Mouse (Mus musculus) mesoderm, embryonic 11.5 days (tissue): ENCODE results near the gene Begain.
A peak's percentile ranks its signal among the peaks of the same experiment; 100 is the strongest.

Experiments used
- DNase-seq: peaks from one replicate; pipeline ENCODE4 v3.0.0-alpha.2; 2012; ENCODE audit warnings: low read depth, low spot score

The Begain gene

GRCm38 (mm10) chr12:109068167-109068653 lies at the start of gene Begain:
Gene Begain, minus strand, starts transcription at chr12:109068217.
- peak; percentile 18 for DNase-seq

- DNase-seq, result no peak
Measured at GRCm38 (mm10) chr12:109115707-109116106, 47.7 kb upstream of the Begain start.

GRCm38 (mm10) chr12:109115161-109115560 lies 47.1 kb upstream of the Begain start:
- DNase-seq, result no peak

- DNase-seq, result peak; percentile 4
Measured at GRCm38 (mm10) chr12:109112996-109113592, 45.1 kb upstream of the Begain start.

- no peak for DNase-seq
Measured at GRCm38 (mm10) chr12:109112354-109112995, 44.5 kb upstream of the Begain start.

- DNase-seq, result no peak
Measured at GRCm38 (mm10) chr12:109108911-109109310, 40.9 kb upstream of the Begain start.

- no peak for DNase-seq
Measured at GRCm38 (mm10) chr12:109100381-109100780, 32.4 kb upstream of the Begain start.

GRCm38 (mm10) chr12:109090456-109091130 lies 22.6 kb upstream of the Begain start:
- no peak for DNase-seq

GRCm38 (mm10) chr12:109090041-109090440 lies 22.0 kb upstream of the Begain start:
- no peak for DNase-seq

GRCm38 (mm10) chr12:109086111-109086510 lies 18.1 kb upstream of the Begain start:
- DNase-seq, result no peak

- no peak for DNase-seq
Measured at GRCm38 (mm10) chr12:109085674-109086073, 17.7 kb upstream of the Begain start.

GRCm38 (mm10) chr12:109085046-109085445 lies 17.0 kb upstream of the Begain start:
- DNase-seq, result no peak

- no peak for DNase-seq
Measured at GRCm38 (mm10) chr12:109083476-109083875, 15.5 kb upstream of the Begain start.

GRCm38 (mm10) chr12:109077036-109077435 lies 9.0 kb upstream of the Begain start:
- DNase-seq, result no peak

GRCm38 (mm10) chr12:109074777-109075285 lies 6.8 kb upstream of the Begain start:
- DNase-seq, result no peak

GRCm38 (mm10) chr12:109074106-109074505 lies 6.1 kb upstream of the Begain start:
- DNase-seq, result no peak

- DNase-seq, result no peak
Measured at GRCm38 (mm10) chr12:109071248-109071647, 3.2 kb upstream of the Begain start.

- DNase-seq, result no peak
Measured at GRCm38 (mm10) chr12:109069751-109070150, 1.7 kb upstream of the Begain start.

GRCm38 (mm10) chr12:109068738-109069137 lies 721 bp upstream of the Begain start:
- DNase-seq, result no peak

- DNase-seq, result peak; percentile 59
Measured at GRCm38 (mm10) chr12:109067561-109068135, 369 bp downstream of the Begain start.

GRCm38 (mm10) chr12:109058660-109059059 lies 9.4 kb downstream of the Begain start:
- no peak for DNase-seq

GRCm38 (mm10) chr12:109057736-109058135 lies 10.3 kb downstream of the Begain start:
- no peak for DNase-seq
